Mouse (Mus musculus): Measurements from ENCODE around the gene Gadd45b. TPM values are rescaled to one million over a fixed set of nuclear protein-coding genes. Genes with fewer than 3 reads are reported as not detected.

The Gadd45b gene
- polyA plus RNA-seq, 1 experiment from 2014 or later = 6.5 TPM

- DNase-seq (ENCODE audit: low spot score) = peak; percentile 41
- 0 out of 2 replicates have a peak overlapping the region, but pooled peaks have one; percentile 45 for H3K27ac ChIP-seq (replicated peaks)
- no peaks in the 10 kb centered on the region for H3K9me3 ChIP-seq
- peaks cover 90% of the 10 kb centered on the region for H3K4me1 ChIP-seq
- peaks cover 79% of the 10 kb centered on the region for H3K27me3 ChIP-seq (replicated peaks; ENCODE audit: low read depth, poor library complexity, severe bottlenecking)
- no peaks in the 10 kb centered on the region for H3K36me3 ChIP-seq (replicated peaks)
- WGBS = 1% methylated on average over 17 of the region's 17 CpGs
- peak overlapping the region; percentile 64 for H3K4me3 ChIP-seq
Measured at GRCm38 (mm10) chr10:80932700-80933420, 3.0 kb downstream of the Gadd45b start.

GRCm38 (mm10) chr10:80933421-80933979, 3.6 kb downstream of the Gadd45b start:
- H3K4me1 ChIP-seq = peaks cover 95% of the 10 kb centered on the region
- DNase-seq (ENCODE audit: low spot score) = peak; percentile 35

GRCm38 (mm10) chr10:80934136-80934985, 4.5 kb downstream of the Gadd45b start:
- Histone ChIP-seq H3K36me3 (replicated peaks) (no peaks in the 10 kb centered on the region), H3K27ac (replicated peaks) (no peak overlapping the region), H3K4me1 (peaks cover 95% of the 10 kb centered on the region), H3K9me3 (no peaks in the 10 kb centered on the region), H3K27me3 (replicated peaks; ENCODE audit: low read depth, poor library complexity, severe bottlenecking) (peaks cover 94% of the 10 kb centered on the region), H3K4me3 (peak overlapping the region; percentile 64; the same call in 1 of the 2 replicates)
- WGBS = 40% methylated on average over 14 of the region's 14 CpGs
- no peak for DNase-seq (ENCODE audit: low spot score)

More at GRCm38 (mm10) chr10:80933421-80933979, 3.6 kb downstream of the Gadd45b start:
- Histone ChIP-seq H3K36me3 (replicated peaks) (no peaks in the 10 kb centered on the region), H3K27me3 (replicated peaks; ENCODE audit: low read depth, poor library complexity, severe bottlenecking) (peaks cover 85% of the 10 kb centered on the region), H3K4me3 (peak overlapping the region; percentile 64), H3K27ac (replicated peaks) (no peak overlapping the region), H3K9me3 (no peaks in the 10 kb centered on the region)
- WGBS = 3% methylated on average over 21 of the region's 21 CpGs

- peaks cover 93% of the 10 kb centered on the region for H3K27me3 ChIP-seq (replicated peaks; ENCODE audit: low read depth, poor library complexity, severe bottlenecking)
- H3K36me3 ChIP-seq (replicated peaks) = no peaks in the 10 kb centered on the region
- H3K9me3 ChIP-seq = no peaks in the 10 kb centered on the region
- H3K4me1 ChIP-seq = peaks cover 97% of the 10 kb centered on the region
- H3K4me3 ChIP-seq = peak overlapping the region; percentile 59
- 15% methylated on average over 3 of the region's 3 CpGs for WGBS
- peak overlapping the region; percentile 87; the same call in 1 of the 2 replicates for H3K27ac ChIP-seq (replicated peaks)
- DNase-seq (ENCODE audit: low spot score) = no peak
Measured at GRCm38 (mm10) chr10:80935241-80935640, 5.4 kb downstream of the Gadd45b start.

GRCm38 (mm10) chr10:80935698-80936097, 5.8 kb downstream of the Gadd45b start:
- peak overlapping the region; percentile 87 for H3K27ac ChIP-seq (replicated peaks)
- peaks cover 97% of the 10 kb centered on the region for H3K4me1 ChIP-seq
- WGBS = 5% methylated on average over 17 of the region's 17 CpGs
- no peaks in the 10 kb centered on the region for H3K9me3 ChIP-seq
- H3K27me3 ChIP-seq (replicated peaks; ENCODE audit: low read depth, poor library complexity, severe bottlenecking) = peaks cover 93% of the 10 kb centered on the region
- peak overlapping the region; percentile 59 for H3K4me3 ChIP-seq
- DNase-seq (ENCODE audit: low spot score) = peak; percentile 56
- no peaks in the 10 kb centered on the region for H3K36me3 ChIP-seq (replicated peaks)

GRCm38 (mm10) chr10:80936135-80936809, 6.4 kb downstream of the Gadd45b start:
- peaks cover 93% of the 10 kb centered on the region for H3K27me3 ChIP-seq (replicated peaks; ENCODE audit: low read depth, poor library complexity, severe bottlenecking)
- H3K36me3 ChIP-seq (replicated peaks) = no peaks in the 10 kb centered on the region
- 2% methylated on average over 37 of the region's 37 CpGs for WGBS
- H3K4me1 ChIP-seq = peaks cover 97% of the 10 kb centered on the region
- H3K27ac ChIP-seq (replicated peaks) = peak overlapping the region; percentile 87
- H3K9me3 ChIP-seq = no peaks in the 10 kb centered on the region
- peak; percentile 84 for DNase-seq (ENCODE audit: low spot score)
- H3K4me3 ChIP-seq = peak overlapping the region; percentile 59

DNA sequence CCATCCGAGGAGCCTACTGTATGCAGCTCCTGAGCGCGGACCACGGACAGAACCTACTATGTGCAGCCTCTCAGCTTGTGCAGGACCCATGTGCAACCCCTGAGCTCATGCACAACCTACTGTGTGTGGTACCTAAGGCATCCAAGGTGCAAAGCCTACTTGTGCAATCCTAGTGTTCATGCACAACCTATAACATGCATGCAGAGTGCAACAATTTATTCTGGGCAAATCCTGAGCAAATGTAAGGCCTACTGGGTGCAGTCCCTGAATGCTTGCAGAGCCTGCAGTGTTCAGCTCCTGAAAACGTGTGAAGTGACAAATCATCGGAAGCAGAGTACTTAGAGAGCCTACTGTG, 6.9 kb downstream of the Gadd45b start:
- Histone ChIP-seq H3K4me1 (peaks cover 94% of the 10 kb centered on the region), H3K36me3 (replicated peaks) (no peaks in the 10 kb centered on the region), H3K4me3 (peak overlapping the region; percentile 59), H3K27me3 (replicated peaks; ENCODE audit: low read depth, poor library complexity, severe bottlenecking) (peaks cover 90% of the 10 kb centered on the region), H3K9me3 (no peaks in the 10 kb centered on the region), H3K27ac (replicated peaks) (peak overlapping the region; percentile 87)
- DNase-seq (ENCODE audit: low spot score) = no peak
- 13% methylated on average over 6 of the region's 6 CpGs for WGBS

GRCm38 (mm10) chr10:80937646-80938045, 7.8 kb downstream of the Gadd45b start:
- H3K4me3 ChIP-seq = peak overlapping the region; percentile 17; the same call in 1 of the 2 replicates
- peaks cover 86% of the 10 kb centered on the region for H3K4me1 ChIP-seq
- 23% methylated on average over 8 of the region's 8 CpGs for WGBS
- no peak for DNase-seq (ENCODE audit: low spot score)
- H3K27me3 ChIP-seq (replicated peaks; ENCODE audit: low read depth, poor library complexity, severe bottlenecking) = peaks cover 82% of the 10 kb centered on the region
- peak overlapping the region; percentile 87 for H3K27ac ChIP-seq (replicated peaks)
- no peaks in the 10 kb centered on the region for H3K36me3 ChIP-seq (replicated peaks)
- H3K9me3 ChIP-seq = no peaks in the 10 kb centered on the region

DNA sequence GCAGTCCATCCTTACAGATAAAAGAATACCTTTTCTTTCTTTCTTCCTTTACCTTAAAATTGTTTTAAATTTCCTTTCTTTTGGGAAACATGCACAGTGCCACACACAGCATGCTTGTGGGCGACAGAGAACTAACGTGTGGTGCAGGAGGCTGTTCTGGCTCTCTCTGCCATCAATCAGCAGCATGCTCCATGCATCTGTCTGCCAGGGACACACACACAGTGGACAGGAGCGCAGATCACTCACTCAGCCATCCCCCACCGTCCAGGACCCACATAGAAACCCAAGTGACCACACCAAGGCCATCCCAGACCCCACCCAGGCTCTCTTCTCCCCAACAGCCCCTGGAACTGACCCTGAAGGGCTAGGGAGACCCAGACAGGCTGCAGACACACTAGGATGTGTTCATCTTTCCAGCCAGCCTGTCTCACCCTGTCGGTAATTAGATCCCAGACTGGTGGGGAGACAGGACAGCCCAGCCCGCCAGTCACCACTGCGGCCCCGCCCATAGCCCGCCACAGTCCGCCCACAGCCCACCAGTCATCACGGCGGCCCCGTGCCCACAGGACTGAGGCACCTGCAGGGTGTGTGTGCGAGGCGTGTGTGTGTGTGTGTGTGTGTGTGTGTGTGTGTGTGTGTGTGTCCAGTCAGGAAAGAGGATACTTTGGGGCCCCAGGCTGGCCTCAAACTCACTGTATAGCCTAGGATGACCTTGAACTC, 9.1 kb downstream of the Gadd45b start:
- Histone ChIP-seq H3K27ac (replicated peaks) (peak overlapping the region; percentile 87), H3K9me3 (no peaks in the 10 kb centered on the region), H3K27me3 (replicated peaks; ENCODE audit: low read depth, poor library complexity, severe bottlenecking) (peaks cover 68% of the 10 kb centered on the region), H3K36me3 (replicated peaks) (no peaks in the 10 kb centered on the region), H3K4me1 (peaks cover 85% of the 10 kb centered on the region), H3K4me3 (peak overlapping the region; percentile 58)
- DNase-seq (ENCODE audit: low spot score) = peak; percentile 77
- 14% methylated on average over 15 of the region's 15 CpGs for WGBS

DNA sequence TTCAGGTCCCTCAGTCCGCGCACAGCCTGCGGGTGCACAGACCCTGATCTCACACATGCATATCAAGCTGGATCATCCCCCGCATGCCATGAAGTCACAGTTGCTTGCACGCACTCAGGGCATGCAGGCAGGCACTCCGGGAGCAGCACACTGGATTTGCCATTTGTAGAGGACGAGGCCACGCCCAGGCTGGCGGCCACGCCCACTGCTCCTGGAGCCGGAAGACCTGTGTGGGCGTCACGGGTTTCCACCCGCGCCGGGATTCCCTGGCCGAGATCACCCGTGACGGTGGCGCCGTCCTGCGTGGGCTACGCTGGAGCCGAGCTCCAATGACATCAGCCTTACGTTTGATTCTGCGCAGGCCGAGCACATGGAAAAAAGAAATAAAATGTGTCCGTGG, 9.8 kb downstream of the Gadd45b start:
- 7% methylated on average over 28 of the region's 28 CpGs for WGBS
- H3K4me1 ChIP-seq = peaks cover 78% of the 10 kb centered on the region
- peaks cover 61% of the 10 kb centered on the region for H3K27me3 ChIP-seq (replicated peaks; ENCODE audit: low read depth, poor library complexity, severe bottlenecking)
- DNase-seq (ENCODE audit: low spot score) = peak; percentile 88
- peak overlapping the region; percentile 58 for H3K4me3 ChIP-seq
- H3K27ac ChIP-seq (replicated peaks) = peak overlapping the region; percentile 87
- no peaks in the 10 kb centered on the region for H3K9me3 ChIP-seq
- H3K36me3 ChIP-seq (replicated peaks) = no peaks in the 10 kb centered on the region

DNA sequence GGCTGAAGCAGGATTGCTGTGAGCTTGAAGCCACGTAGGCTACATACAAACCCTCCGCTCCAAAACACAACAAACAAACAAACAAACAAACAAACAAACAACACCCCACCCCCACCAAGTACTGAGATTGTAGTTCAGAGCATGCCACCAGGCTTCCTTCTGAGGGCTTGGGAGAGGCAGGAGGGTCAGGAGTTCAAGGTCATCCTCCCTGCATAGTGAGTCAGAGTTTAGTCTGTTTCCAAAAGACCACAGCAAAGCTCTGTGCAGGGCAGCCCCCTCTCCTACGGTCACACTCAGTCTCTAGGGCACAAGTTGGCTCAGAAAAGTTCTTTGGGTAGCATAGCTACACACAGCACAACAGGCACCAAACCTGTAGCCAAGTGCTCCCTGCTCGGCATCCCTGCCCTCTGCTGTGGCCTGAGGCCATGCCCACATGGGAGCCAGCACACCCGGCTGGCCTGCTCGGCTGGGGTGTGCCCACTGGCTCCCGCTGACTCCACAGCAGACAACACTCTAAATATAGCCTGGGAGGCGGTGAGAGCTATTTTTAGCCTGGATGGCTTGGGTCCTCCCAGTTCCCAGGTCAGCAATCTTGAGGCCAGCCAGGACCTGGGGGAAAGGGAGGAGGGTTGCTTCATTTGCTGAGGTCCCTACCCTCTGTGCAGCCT, 10.6 kb downstream of the Gadd45b start:
- peaks cover 53% of the 10 kb centered on the region for H3K27me3 ChIP-seq (replicated peaks; ENCODE audit: low read depth, poor library complexity, severe bottlenecking)
- H3K27ac ChIP-seq (replicated peaks) = peak overlapping the region; percentile 87
- H3K4me1 ChIP-seq = peaks cover 73% of the 10 kb centered on the region
- no peaks in the 10 kb centered on the region for H3K9me3 ChIP-seq
- H3K36me3 ChIP-seq (replicated peaks) = no peaks in the 10 kb centered on the region
- peak overlapping the region; percentile 58 for H3K4me3 ChIP-seq
- 39% methylated on average over 8 of the region's 8 CpGs for WGBS
- DNase-seq (ENCODE audit: low spot score) = no peak

Measured in embryonic facial prominence, embryonic 10.5 days (tissue).